Mouse (Mus musculus): ENCODE data around the gene Agr2. TPM values are rescaled to one million over a fixed set of nuclear protein-coding genes. Genes with fewer than 3 reads are reported as not detected.

Agr2 gene
- polyA plus RNA-seq, 1 experiment from 2014 or later, result not detected

DNA sequence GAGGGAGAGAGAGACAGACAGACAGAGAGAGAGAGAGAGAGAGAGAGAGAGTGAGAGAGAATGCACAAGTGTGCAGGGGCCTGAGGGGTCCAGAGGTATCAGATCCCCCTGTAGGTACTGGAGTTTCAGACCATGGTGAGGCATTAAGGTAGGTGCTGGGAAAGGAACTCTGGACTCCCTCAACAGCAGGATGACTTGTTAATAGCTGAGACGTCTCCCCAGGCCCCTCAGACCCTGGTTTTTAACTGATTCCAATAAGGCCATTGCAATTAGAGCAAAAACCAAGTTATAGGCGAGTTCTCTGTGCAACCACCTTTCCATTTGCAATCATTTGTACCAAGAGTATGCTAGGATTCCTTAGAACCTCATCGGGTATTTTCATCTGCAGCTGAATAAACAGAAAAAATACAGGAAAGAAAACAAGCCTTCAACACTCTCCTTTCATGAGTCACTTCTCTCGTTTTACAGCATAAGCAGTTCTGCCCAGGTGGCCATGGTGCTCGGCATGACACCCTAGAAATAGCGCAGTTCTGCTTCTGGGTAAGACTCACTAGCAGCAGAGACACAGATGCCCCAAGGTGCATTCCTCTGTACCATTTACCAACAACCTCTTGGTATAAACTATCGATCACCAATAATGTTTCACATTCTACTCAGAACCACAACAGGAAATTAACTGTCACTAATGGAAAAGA lies 20.7 kb downstream of the Agr2 start:
- WGBS, result 67% methylated on average over 7 of the region's 7 CpGs
- no peak for ATAC-seq (ENCODE audit: insufficient number of reproducible peaks, low FRiP score, low TSS enrichment, low read depth)
- H3K27me3 ChIP-seq (ENCODE audit: control insufficient read depth, insufficient read depth, low read length), result no peaks in the 10 kb centered on the region

DNA sequence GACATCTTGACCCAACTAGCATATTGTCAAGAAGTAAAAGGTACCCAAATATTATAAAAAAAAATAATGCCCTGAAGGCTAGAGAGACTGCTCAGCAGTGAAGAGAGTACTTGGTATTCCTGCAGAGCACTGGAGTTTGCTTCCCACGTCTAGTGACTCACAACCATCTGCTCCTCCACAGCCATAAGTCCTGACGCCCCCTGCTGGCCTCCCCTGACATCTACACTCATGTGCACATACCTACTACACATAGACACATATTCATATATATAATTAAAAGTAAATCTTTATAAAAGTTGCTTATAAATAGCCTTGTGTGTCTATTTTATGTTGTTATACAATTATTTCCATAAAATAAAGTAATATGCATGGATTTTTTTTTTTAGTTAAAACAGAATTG lies 25.1 kb downstream of the Agr2 start:
- H3K27ac ChIP-seq (replicated peaks; ENCODE audit: low read depth, low read length), result no peak overlapping the region
- H3K9ac ChIP-seq (ENCODE audit: low read length), result no peak overlapping the region
- 83% methylated on average over 2 of the region's 2 CpGs for WGBS
- H3K4me2 ChIP-seq (ENCODE audit: low read depth, severe bottlenecking), result no peak overlapping the region
- no peaks in the 10 kb centered on the region for H3K27me3 ChIP-seq (ENCODE audit: control insufficient read depth, insufficient read depth, low read length)
- no peaks in the 10 kb centered on the region for H3K9me3 ChIP-seq (ENCODE audit: control insufficient read depth, low read length)
- DNase-seq (ENCODE audit: low spot score), result no peak
- no peak overlapping the region for H3K4me3 ChIP-seq (ENCODE audit: low read depth, low read length)
- no peak for ATAC-seq (ENCODE audit: insufficient number of reproducible peaks, low FRiP score, low TSS enrichment, low read depth)
- no peaks in the 10 kb centered on the region for H3K4me1 ChIP-seq (ENCODE audit: control insufficient read depth, insufficient read depth, low read length)
- no peaks in the 10 kb centered on the region for H3K36me3 ChIP-seq (ENCODE audit: control insufficient read depth, insufficient read depth, low read length)

More for the DNA sequence above, 20.7 kb downstream of the Agr2 start:
- Histone ChIP-seq H3K4me2 (ENCODE audit: low read depth, severe bottlenecking) (no peak overlapping the region), H3K4me1 (ENCODE audit: control insufficient read depth, insufficient read depth, low read length) (no peaks in the 10 kb centered on the region), H3K9ac (ENCODE audit: low read length) (no peak overlapping the region), H3K27ac (replicated peaks; ENCODE audit: low read depth, low read length) (no peak overlapping the region), H3K9me3 (ENCODE audit: control insufficient read depth, low read length) (no peaks in the 10 kb centered on the region), H3K36me3 (ENCODE audit: control insufficient read depth, insufficient read depth, low read length) (no peaks in the 10 kb centered on the region), H3K4me3 (ENCODE audit: low read depth, low read length) (no peak overlapping the region)
- no peak for DNase-seq (ENCODE audit: low spot score)

- H3K36me3 ChIP-seq (ENCODE audit: control insufficient read depth, insufficient read depth, low read length), result no peaks in the 10 kb centered on the region
- no peak overlapping the region for H3K9ac ChIP-seq (ENCODE audit: low read length)
- no peaks in the 10 kb centered on the region for H3K9me3 ChIP-seq (ENCODE audit: control insufficient read depth, low read length)
- H3K27me3 ChIP-seq (ENCODE audit: control insufficient read depth, insufficient read depth, low read length), result no peaks in the 10 kb centered on the region
- no peaks in the 10 kb centered on the region for H3K4me1 ChIP-seq (ENCODE audit: control insufficient read depth, insufficient read depth, low read length)
- H3K27ac ChIP-seq (replicated peaks; ENCODE audit: low read depth, low read length), result no peak overlapping the region
- no peak for DNase-seq (ENCODE audit: low spot score)
- WGBS, result 90% methylated on average over 4 of the region's 4 CpGs
- H3K4me2 ChIP-seq (ENCODE audit: low read depth, severe bottlenecking), result no peak overlapping the region
- H3K4me3 ChIP-seq (ENCODE audit: low read depth, low read length), result no peak overlapping the region
- ATAC-seq (ENCODE audit: insufficient number of reproducible peaks, low FRiP score, low TSS enrichment, low read depth), result no peak
These were observed 26.9 kb downstream of the Agr2 start for GRCm38 (mm10) chr12:36019572-36019971.

DNA sequence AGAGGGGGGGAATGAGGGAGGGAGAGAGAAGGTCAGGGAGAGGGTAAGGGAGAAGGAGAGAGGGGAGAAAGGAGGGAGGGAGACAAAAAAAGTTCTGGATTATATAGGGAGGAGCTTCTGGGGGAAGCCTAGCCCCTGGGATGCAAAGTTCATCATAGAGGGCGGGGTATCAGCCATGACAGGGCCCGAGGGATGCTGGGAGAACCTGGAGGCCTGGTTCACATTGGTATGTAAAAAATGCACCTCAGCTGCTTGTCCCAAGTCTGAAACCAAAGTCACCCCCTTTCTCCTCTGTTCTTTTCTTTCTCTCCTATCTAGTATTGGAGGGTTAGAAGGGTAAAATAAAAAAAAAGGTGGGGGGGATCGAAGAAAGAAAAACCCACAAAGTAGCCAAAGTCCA lies 27.4 kb downstream of the Agr2 start:
- 86% methylated on average over 3 of the region's 3 CpGs for WGBS
- H3K36me3 ChIP-seq (ENCODE audit: control insufficient read depth, insufficient read depth, low read length), result no peaks in the 10 kb centered on the region
- H3K9ac ChIP-seq (ENCODE audit: low read length), result no peak overlapping the region
- no peaks in the 10 kb centered on the region for H3K4me1 ChIP-seq (ENCODE audit: control insufficient read depth, insufficient read depth, low read length)
- H3K4me3 ChIP-seq (ENCODE audit: low read depth, low read length), result no peak overlapping the region
- H3K9me3 ChIP-seq (ENCODE audit: control insufficient read depth, low read length), result no peaks in the 10 kb centered on the region
- DNase-seq (ENCODE audit: low spot score), result no peak
- no peak overlapping the region for H3K27ac ChIP-seq (replicated peaks; ENCODE audit: low read depth, low read length)
- no peaks in the 10 kb centered on the region for H3K27me3 ChIP-seq (ENCODE audit: control insufficient read depth, insufficient read depth, low read length)
- ATAC-seq (ENCODE audit: insufficient number of reproducible peaks, low FRiP score, low TSS enrichment, low read depth), result no peak
- H3K4me2 ChIP-seq (ENCODE audit: low read depth, severe bottlenecking), result no peak overlapping the region

GRCm38 (mm10) chr12:36020710-36021109 lies 28.0 kb downstream of the Agr2 start:
- H3K9ac ChIP-seq (ENCODE audit: low read length), result no peak overlapping the region
- 80% methylated on average over 2 of the region's 2 CpGs for WGBS
- DNase-seq (ENCODE audit: low spot score) (no peak), ATAC-seq (ENCODE audit: insufficient number of reproducible peaks, low FRiP score, low TSS enrichment, low read depth) (no peak)
- no peaks in the 10 kb centered on the region for H3K4me1 ChIP-seq (ENCODE audit: control insufficient read depth, insufficient read depth, low read length)
- no peaks in the 10 kb centered on the region for H3K36me3 ChIP-seq (ENCODE audit: control insufficient read depth, insufficient read depth, low read length)
- H3K27ac ChIP-seq (replicated peaks; ENCODE audit: low read depth, low read length), result no peak overlapping the region
- H3K27me3 ChIP-seq (ENCODE audit: control insufficient read depth, insufficient read depth, low read length), result no peaks in the 10 kb centered on the region
- H3K4me3 ChIP-seq (ENCODE audit: low read depth, low read length), result no peak overlapping the region
- H3K9me3 ChIP-seq (ENCODE audit: control insufficient read depth, low read length), result no peaks in the 10 kb centered on the region
- no peak overlapping the region for H3K4me2 ChIP-seq (ENCODE audit: low read depth, severe bottlenecking)

DNA sequence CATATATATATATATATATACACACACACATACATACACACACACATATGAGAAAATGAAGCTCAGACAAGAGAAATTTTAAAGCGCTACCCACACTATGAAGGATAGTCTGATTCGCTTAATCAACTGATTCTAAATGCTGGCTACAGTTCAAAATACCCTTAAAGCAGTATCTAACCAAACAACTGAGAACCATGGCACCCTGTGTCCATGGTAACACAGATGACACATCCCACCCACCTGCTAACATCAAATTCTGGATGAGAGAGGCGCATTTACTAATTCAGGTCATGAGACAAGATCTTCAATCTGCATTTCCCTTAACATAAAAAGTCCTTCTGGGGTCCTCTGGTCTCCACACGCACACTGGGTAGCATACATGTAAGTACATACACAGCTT lies 33.4 kb downstream of the Agr2 start:
- no peak overlapping the region for H3K4me2 ChIP-seq (ENCODE audit: low read depth, severe bottlenecking)
- no peak overlapping the region for H3K9ac ChIP-seq (ENCODE audit: low read length)
- ATAC-seq (ENCODE audit: insufficient number of reproducible peaks, low FRiP score, low TSS enrichment, low read depth) (no peak), DNase-seq (ENCODE audit: low spot score) (no peak)
- H3K27me3 ChIP-seq (ENCODE audit: control insufficient read depth, insufficient read depth, low read length), result no peaks in the 10 kb centered on the region
- no peak overlapping the region for H3K27ac ChIP-seq (replicated peaks; ENCODE audit: low read depth, low read length)
- no peaks in the 10 kb centered on the region for H3K9me3 ChIP-seq (ENCODE audit: control insufficient read depth, low read length)
- H3K36me3 ChIP-seq (ENCODE audit: control insufficient read depth, insufficient read depth, low read length), result no peaks in the 10 kb centered on the region
- no peak overlapping the region for H3K4me3 ChIP-seq (ENCODE audit: low read depth, low read length)
- WGBS, result 95% methylated on average over 4 of the region's 4 CpGs
- H3K4me1 ChIP-seq (ENCODE audit: control insufficient read depth, insufficient read depth, low read length), result no peaks in the 10 kb centered on the region

GRCm38 (mm10) chr12:36027171-36027570 lies 34.5 kb downstream of the Agr2 start:
- Histone ChIP-seq H3K36me3 (ENCODE audit: control insufficient read depth, insufficient read depth, low read length) (no peaks in the 10 kb centered on the region), H3K9ac (ENCODE audit: low read length) (no peak overlapping the region), H3K4me1 (ENCODE audit: control insufficient read depth, insufficient read depth, low read length) (no peaks in the 10 kb centered on the region), H3K4me2 (ENCODE audit: low read depth, severe bottlenecking) (no peak overlapping the region), H3K27ac (replicated peaks; ENCODE audit: low read depth, low read length) (no peak overlapping the region), H3K4me3 (ENCODE audit: low read depth, low read length) (no peak overlapping the region), H3K9me3 (ENCODE audit: control insufficient read depth, low read length) (no peaks in the 10 kb centered on the region), H3K27me3 (ENCODE audit: control insufficient read depth, insufficient read depth, low read length) (no peaks in the 10 kb centered on the region)
- ATAC-seq (ENCODE audit: insufficient number of reproducible peaks, low FRiP score, low TSS enrichment, low read depth) (no peak), DNase-seq (ENCODE audit: low spot score) (no peak)
- WGBS, result 91% methylated on average over 2 of the region's 2 CpGs

- WGBS, result 66% methylated on average over 5 of the region's 5 CpGs
- ATAC-seq (ENCODE audit: insufficient number of reproducible peaks, low FRiP score, low TSS enrichment, low read depth), result no peak
These were observed 36.4 kb downstream of the Agr2 start for GRCm38 (mm10) chr12:36028968-36029645.

More at GRCm38 (mm10) chr12:36028968-36029645, 36.4 kb downstream of the Agr2 start:
- DNase-seq (ENCODE audit: low spot score), result no peak
- Histone ChIP-seq H3K4me3 (ENCODE audit: low read depth, low read length) (no peak overlapping the region), H3K4me1 (ENCODE audit: control insufficient read depth, insufficient read depth, low read length) (no peaks in the 10 kb centered on the region), H3K9me3 (ENCODE audit: control insufficient read depth, low read length) (no peaks in the 10 kb centered on the region), H3K4me2 (ENCODE audit: low read depth, severe bottlenecking) (no peak overlapping the region), H3K27me3 (ENCODE audit: control insufficient read depth, insufficient read depth, low read length) (no peaks in the 10 kb centered on the region), H3K27ac (replicated peaks; ENCODE audit: low read depth, low read length) (no peak overlapping the region), H3K9ac (ENCODE audit: low read length) (no peak overlapping the region), H3K36me3 (ENCODE audit: control insufficient read depth, insufficient read depth, low read length) (no peaks in the 10 kb centered on the region)
